Mouse (Mus musculus) liver, postnatal 0 days (tissue): ENCODE data around the gene 1700029J07Rik. TPM values are rescaled to one million over a fixed set of nuclear protein-coding genes. Genes with fewer than 3 reads are reported as not detected.
A peak's percentile ranks its signal among the peaks of the same experiment; 100 is the strongest.

ENCODE experiments used
- ATAC-seq: fragments of 200-750 bp; cut with Nextera tagmentation; 2 replicates; pipeline ENCODE4 v1.8.0; 2017; ENCODE audit warnings: mild to moderate bottlenecking, moderate library complexity
- DNase-seq: peaks from one replicate; pipeline ENCODE4 v3.0.0-alpha.2; 2016
- H3K27ac ChIP-seq: fragments of 300-500 bp; sonication (generic); 2 replicates; pipeline ENCODE4 v1.5.1; 2014; ENCODE audit warnings: antibody characterized with exemption, moderate library complexity, mild to moderate bottlenecking, low read depth
- H3K27me3 ChIP-seq: fragments of 300-500 bp; sonication (generic); 2 replicates; pipeline ENCODE4 v1.6.1; 2014; ENCODE audit warnings: low read length, control low read depth, mixed read lengths; ENCODE audit not compliant: insufficient read depth
- H3K36me3 ChIP-seq: fragments of 300-500 bp; sonication (generic); replicated peaks from 2 replicates; pipeline ENCODE4 v1.6.1; 2014; ENCODE audit warnings: mild to moderate bottlenecking, control low read depth, low read length, moderate library complexity, mixed read lengths; ENCODE audit not compliant: insufficient read depth
- H3K4me1 ChIP-seq: fragments of 300-500 bp; sonication (generic); 2 replicates; pipeline ENCODE4 v1.6.1; 2014; ENCODE audit warnings: antibody characterized with exemption, mild to moderate bottlenecking, control low read depth; ENCODE audit not compliant: insufficient read depth
- H3K4me2 ChIP-seq: fragments of 300-500 bp; sonication (generic); 2 replicates; pipeline ENCODE4 v1.6.1; 2014; ENCODE audit warnings: low read depth, mild to moderate bottlenecking, low read length, moderate library complexity, mixed read lengths
- H3K4me3 ChIP-seq: fragments of 300-500 bp; sonication (generic); 2 replicates; pipeline ENCODE4 v1.5.1; 2014; ENCODE audit warnings: low read depth, low read length
- H3K9ac ChIP-seq: fragments of 300-500 bp; sonication (generic); replicated peaks from 2 replicates; pipeline ENCODE4 v1.6.1; 2014; ENCODE audit warnings: mild to moderate bottlenecking, moderate library complexity
- H3K9me3 ChIP-seq: fragments of 300-500 bp; sonication (generic); 2 replicates; pipeline ENCODE4 v1.6.1; 2016; ENCODE audit warnings: mild to moderate bottlenecking, control low read depth, low read length, mixed read lengths
- CTCF ChIP-seq: sonication (generic); IDR thresholded peaks from 2 replicates; pipeline ENCODE4 v1.5.1; 2016; ENCODE audit warnings: antibody characterized with exemption, low read depth
- EP300 ChIP-seq: IDR thresholded peaks from 2 replicates; pipeline ENCODE4 v1.6.1; 2016; ENCODE audit warnings: antibody characterized with exemption, low read depth, mild to moderate bottlenecking
- WGBS: fragments of 180-500 bp; shearing (Covaris S2); extraction: QIAGEN DNeasy Blood & Tissue Kit; methylation state at CpG from one replicate; pipeline ENCODE4 v1.1.7; 2014; ENCODE audit not compliant: insufficient replicate concordance; 5-methylcytosine and 5-hydroxymethylcytosine counted together
- polyA plus RNA-seq: library from polyadenylated mRNA; unstranded; fragments of >200 nt; fragmentation: Nextera tagmentation; extraction: Ambion mirVana; gene quantifications from 2 replicates; pipeline ENCODE4 v1.2.1, GENCODE M21; 2015

1700029J07Rik gene
- polyA plus RNA-seq, 1 experiment from 2014 or later, result 0.62 TPM

GRCm38 (mm10) chr8:45934582-45935014, 40.5 kb downstream of the 1700029J07Rik start, which contains the start of gene Ccdc110:
Gene Ccdc110 (plus strand): TSS chr8:45934619.
- no peak within 1 kb of the TSS for H3K27ac ChIP-seq
- H3K9me3 ChIP-seq, result no peaks in the 10 kb centered on the region
- H3K36me3 ChIP-seq, result no peaks in the 10 kb centered on the region
- TF ChIP-seq EP300 (no peak), CTCF (peak; percentile 99)
- H3K4me3 ChIP-seq, result no peak within 1 kb of the TSS
- ATAC-seq (peak; percentile 62), DNase-seq (peak; percentile 93)
- no peak within 1 kb of the TSS for H3K4me2 ChIP-seq
- H3K27me3 ChIP-seq, result peaks cover 3% of the 10 kb centered on the region; the same call in 1 of the 2 replicates
- 6% methylated on average over 23 of the region's 23 CpGs for WGBS
- H3K4me1 ChIP-seq, result no peaks in the 10 kb centered on the region
- no peak within 1 kb of the TSS for H3K9ac ChIP-seq

- no peaks in the 10 kb centered on the region for H3K4me1 ChIP-seq
- no peaks in the 10 kb centered on the region for H3K9me3 ChIP-seq
- 86% methylated on average over 7 of the region's 7 CpGs for WGBS
- no peak overlapping the region for H3K9ac ChIP-seq
- no peak overlapping the region for H3K27ac ChIP-seq
- no peak overlapping the region for H3K4me3 ChIP-seq
- H3K4me2 ChIP-seq, result no peak overlapping the region
- H3K36me3 ChIP-seq, result no peaks in the 10 kb centered on the region
- TF ChIP-seq EP300 (no peak), CTCF (no peak)
- ATAC-seq (no peak), DNase-seq (no peak)
- no peaks in the 10 kb centered on the region for H3K27me3 ChIP-seq
Measured at GRCm38 (mm10) chr8:45922116-45922515, 52.9 kb downstream of the 1700029J07Rik start.

GRCm38 (mm10) chr8:45920392-45920791, 54.7 kb downstream of the 1700029J07Rik start:
- no peak overlapping the region for H3K4me2 ChIP-seq
- no peaks in the 10 kb centered on the region for H3K9me3 ChIP-seq
- no peaks in the 10 kb centered on the region for H3K4me1 ChIP-seq
- ATAC-seq (no peak), DNase-seq (no peak)
- no peaks in the 10 kb centered on the region for H3K27me3 ChIP-seq
- no peaks in the 10 kb centered on the region for H3K36me3 ChIP-seq
- no peak overlapping the region for H3K27ac ChIP-seq
- no peak for TF ChIP-seq EP300
- no peak for TF ChIP-seq CTCF
- no peak overlapping the region for H3K9ac ChIP-seq
- no peak overlapping the region for H3K4me3 ChIP-seq
- WGBS, result 84% methylated on average over 7 of the region's 7 CpGs

GRCm38 (mm10) chr8:45918891-45919290, 56.2 kb downstream of the 1700029J07Rik start:
- no peaks in the 10 kb centered on the region for H3K4me1 ChIP-seq
- H3K9ac ChIP-seq, result no peak overlapping the region
- H3K27me3 ChIP-seq, result no peaks in the 10 kb centered on the region
- no peaks in the 10 kb centered on the region for H3K9me3 ChIP-seq
- H3K27ac ChIP-seq, result no peak overlapping the region
- H3K4me2 ChIP-seq, result no peak overlapping the region
- no peaks in the 10 kb centered on the region for H3K36me3 ChIP-seq
- no peak for TF ChIP-seq CTCF
- TF ChIP-seq EP300, result no peak
- WGBS, result 75% methylated on average over 15 of the region's 15 CpGs
- DNase-seq (no peak), ATAC-seq (no peak)
- no peak overlapping the region for H3K4me3 ChIP-seq

GRCm38 (mm10) chr8:45917040-45917679, 57.9 kb downstream of the 1700029J07Rik start:
- no peak for DNase-seq
- H3K9ac ChIP-seq, result no peak overlapping the region
- TF ChIP-seq CTCF (no peak), EP300 (no peak)
- no peak for ATAC-seq
- no peaks in the 10 kb centered on the region for H3K36me3 ChIP-seq
- H3K4me3 ChIP-seq, result no peak overlapping the region
- WGBS, result 83% methylated on average over 20 of the region's 20 CpGs
- H3K9me3 ChIP-seq, result no peaks in the 10 kb centered on the region
- H3K27ac ChIP-seq, result no peak overlapping the region
- H3K4me1 ChIP-seq, result no peaks in the 10 kb centered on the region
- no peak overlapping the region for H3K4me2 ChIP-seq
- H3K27me3 ChIP-seq, result no peaks in the 10 kb centered on the region

GRCm38 (mm10) chr8:45916496-45916895, 58.6 kb downstream of the 1700029J07Rik start:
- Histone ChIP-seq H3K9ac (no peak overlapping the region), H3K27ac (no peak overlapping the region), H3K4me2 (no peak overlapping the region), H3K36me3 (no peaks in the 10 kb centered on the region), H3K9me3 (no peaks in the 10 kb centered on the region), H3K4me3 (no peak overlapping the region), H3K27me3 (no peaks in the 10 kb centered on the region), H3K4me1 (no peaks in the 10 kb centered on the region)
- WGBS, result 63% methylated on average over 3 of the region's 3 CpGs
- TF ChIP-seq EP300 (no peak), CTCF (no peak)
- DNase-seq, result no peak
- ATAC-seq, result no peak

- DNase-seq, result no peak
- H3K36me3 ChIP-seq, result no peaks in the 10 kb centered on the region
- 86% methylated on average over 11 of the region's 11 CpGs for WGBS
- H3K27ac ChIP-seq, result no peak overlapping the region
- H3K9ac ChIP-seq, result no peak overlapping the region
- no peaks in the 10 kb centered on the region for H3K4me1 ChIP-seq
- H3K4me2 ChIP-seq, result no peak overlapping the region
- no peaks in the 10 kb centered on the region for H3K9me3 ChIP-seq
- no peak for ATAC-seq
- H3K4me3 ChIP-seq, result no peak overlapping the region
- no peak for TF ChIP-seq EP300
- no peak for TF ChIP-seq CTCF
- H3K27me3 ChIP-seq, result no peaks in the 10 kb centered on the region
Measured at GRCm38 (mm10) chr8:45913707-45914106, 61.3 kb downstream of the 1700029J07Rik start.
